Mouse (Mus musculus) CH12.LX (cell line): ENCODE results near the gene Nans. TPM values are rescaled to one million over a fixed set of nuclear protein-coding genes. Genes with fewer than 3 reads are reported as not detected.

Experiments used
- DNase-seq: peaks from one replicate; pipeline ENCODE4 v3.0.0-alpha.2; 2013; ENCODE audit errors: extremely low read depth
- H3K27ac ChIP-seq: 2 replicates; pipeline ENCODE4 v1.5.1; 2012; ENCODE audit warnings: low read depth, mild to moderate bottlenecking, control low read depth, moderate library complexity; ENCODE audit not compliant: insufficient read depth
- H3K27me3 ChIP-seq: replicated peaks from 2 replicates; pipeline ENCODE3; 2012; ENCODE audit warnings: inconsistent platforms
- H3K36me3 ChIP-seq, 2 experiments: replicated peaks in 1 of 2; 2 replicates each; pipeline versions ENCODE3 to v1.6.1; 2012; ENCODE audit warnings: inconsistent platforms in 1 of 2, low read length in 1 of 2, mild to moderate bottlenecking in 1 of 2, mixed read lengths in 1 of 2, moderate library complexity in 1 of 2; ENCODE audit not compliant: control insufficient read depth in 1 of 2, insufficient read depth in 1 of 2
- H3K4me1 ChIP-seq, 2 experiments: 2 replicates each; pipeline ENCODE4 v1.6.1; 2012; ENCODE audit warnings: inconsistent platforms in 1 of 2, moderate library complexity in 1 of 2; ENCODE audit not compliant: insufficient read depth in 2 of 2, control insufficient read depth in 1 of 2
- H3K4me2 ChIP-seq: 2 replicates; pipeline ENCODE4 v1.6.1; 2012; ENCODE audit warnings: low read depth, mild to moderate bottlenecking, control low read depth; ENCODE audit not compliant: poor library complexity, insufficient read depth, severe bottlenecking
- H3K4me3 ChIP-seq, 3 experiments: fragments of 150-350 bp in 1 of 3; sonication (generic) in 1 of 3; replicated peaks in 1 of 3; 2 replicates each; pipeline versions ENCODE3 to v1.5.1; 2011 to 2012; ENCODE audit warnings: low read depth in 2 of 3, low read length in 2 of 3, mild to moderate bottlenecking in 2 of 3, moderate library complexity in 2 of 3, control low read depth in 1 of 3, improper control_type of control experiment in 1 of 3, inconsistent platforms in 1 of 3, mixed read lengths in 1 of 3; ENCODE audit not compliant: poor library complexity in 1 of 3
- H3K79me2 ChIP-seq: replicated peaks from 2 replicates; pipeline ENCODE4 v1.6.1; 2012; ENCODE audit warnings: mild to moderate bottlenecking, moderate library complexity; ENCODE audit not compliant: control insufficient read depth, poor library complexity, insufficient read depth, severe bottlenecking; ENCODE audit errors: extremely low read depth
- H3K9ac ChIP-seq: 2 replicates; pipeline ENCODE4 v1.6.1; 2012; ENCODE audit warnings: low read depth, mild to moderate bottlenecking, control low read depth, moderate library complexity; ENCODE audit not compliant: insufficient read depth
- H3K9me3 ChIP-seq: replicated peaks from 2 replicates; pipeline ENCODE3; 2012; ENCODE audit warnings: low read length, inconsistent platforms, mixed read lengths
- BHLHE40 ChIP-seq: IDR thresholded peaks from 2 replicates; pipeline ENCODE4 v1.6.1; 2011; ENCODE audit warnings: mild to moderate bottlenecking, low read depth, low read length, improper control_type of control experiment
- CHD1 ChIP-seq: IDR thresholded peaks from 2 replicates; pipeline ENCODE4 v1.6.1; 2012; ENCODE audit warnings: low read depth, low read length, improper control_type of control experiment, inconsistent platforms
- CHD2 ChIP-seq: IDR thresholded peaks from 2 replicates; pipeline ENCODE4 v1.6.1; 2011; ENCODE audit warnings: low read length, improper control_type of control experiment
- CTCF ChIP-seq, 2 experiments: IDR thresholded peaks in 1 of 2; conservative IDR thresholded peaks in 1 of 2; 2 replicates each; pipeline ENCODE4 v1.5.1; 2011 to 2012; ENCODE audit warnings: low read depth in 2 of 2, low read length in 2 of 2, improper control_type of control experiment in 1 of 2, inconsistent platforms in 1 of 2, mild to moderate bottlenecking in 1 of 2, moderate library complexity in 1 of 2
- E2F4 ChIP-seq: IDR thresholded peaks from 2 replicates; pipeline ENCODE4 v1.6.1; 2011; ENCODE audit warnings: low read depth, low read length, improper control_type of control experiment; ENCODE audit not compliant: insufficient replicate concordance
- ELF1 ChIP-seq: IDR thresholded peaks from 2 replicates; pipeline ENCODE4 v1.6.1; 2014; ENCODE audit warnings: low read depth, mild to moderate bottlenecking, inconsistent platforms, low read length, improper control_type of control experiment
- EP300 ChIP-seq: IDR thresholded peaks from 2 replicates; pipeline ENCODE4 v1.6.1; 2011; ENCODE audit warnings: low read length, improper control_type of control experiment
- GABPA ChIP-seq: IDR thresholded peaks from 2 replicates; pipeline ENCODE4 v1.6.1; 2012; ENCODE audit warnings: low read depth, low read length, improper control_type of control experiment, inconsistent platforms; ENCODE audit not compliant: insufficient replicate concordance
- HCFC1 ChIP-seq: IDR thresholded peaks from 2 replicates; pipeline ENCODE4 v1.6.1; 2012; ENCODE audit warnings: low read depth, mild to moderate bottlenecking, inconsistent platforms, low read length, improper control_type of control experiment
- IRF4 ChIP-seq: IDR thresholded peaks from 2 replicates; pipeline ENCODE4 v1.6.1; 2014; ENCODE audit warnings: low read depth, mild to moderate bottlenecking, inconsistent platforms, low read length, improper control_type of control experiment
- JUN ChIP-seq: IDR thresholded peaks from 2 replicates; pipeline ENCODE4 v1.6.1; 2011; ENCODE audit warnings: low read depth, mild to moderate bottlenecking, low read length, improper control_type of control experiment, moderate library complexity; ENCODE audit not compliant: insufficient read depth
- JUND ChIP-seq: conservative IDR thresholded peaks from 2 replicates; pipeline ENCODE4 v1.6.1; 2011; ENCODE audit warnings: low read depth, low read length, improper control_type of control experiment
- KAT2A ChIP-seq: IDR thresholded peaks from 2 replicates; pipeline ENCODE4 v1.6.1; 2012; ENCODE audit warnings: low read length, improper control_type of control experiment, inconsistent platforms; ENCODE audit not compliant: insufficient replicate concordance
- MAFK ChIP-seq: IDR thresholded peaks from 2 replicates; pipeline ENCODE4 v1.6.1; 2011; ENCODE audit warnings: low read length, improper control_type of control experiment; ENCODE audit not compliant: insufficient replicate concordance
- MAX ChIP-seq: IDR thresholded peaks from 2 replicates; pipeline ENCODE4 v1.6.1; 2011; ENCODE audit warnings: low read length, improper control_type of control experiment
- MEF2A ChIP-seq: IDR thresholded peaks from 2 replicates; pipeline ENCODE4 v1.6.1; 2014; ENCODE audit warnings: low read depth, mild to moderate bottlenecking, inconsistent platforms, low read length, improper control_type of control experiment, borderline replicate concordance
- MXI1 ChIP-seq: IDR thresholded peaks from 2 replicates; pipeline ENCODE4 v1.6.1; 2011; ENCODE audit warnings: mild to moderate bottlenecking, low read depth, low read length, improper control_type of control experiment
- NRF1 ChIP-seq: IDR thresholded peaks from 2 replicates; pipeline ENCODE4 v1.6.1; 2014; ENCODE audit warnings: low read depth, mild to moderate bottlenecking, inconsistent platforms, low read length, improper control_type of control experiment, moderate library complexity
- POLR2A ChIP-seq: IDR thresholded peaks from 2 replicates; pipeline ENCODE4 v1.6.1; 2011; ENCODE audit warnings: low read depth, mild to moderate bottlenecking, improper control_type of control experiment, low read length
- POLR2AphosphoS2 ChIP-seq: IDR thresholded peaks from 2 replicates; pipeline ENCODE4 v1.6.1; 2011; ENCODE audit warnings: low read depth, low read length, improper control_type of control experiment
- RCOR1 ChIP-seq: conservative IDR thresholded peaks from 2 replicates; pipeline ENCODE4 v1.6.1; 2012; ENCODE audit warnings: low read depth, mild to moderate bottlenecking, inconsistent platforms, low read length, improper control_type of control experiment
- SIN3A ChIP-seq: IDR thresholded peaks from 2 replicates; pipeline ENCODE4 v1.6.1; 2012; ENCODE audit warnings: low read length, improper control_type of control experiment, inconsistent platforms
- TCF12 ChIP-seq: IDR thresholded peaks from 2 replicates; pipeline ENCODE4 v1.6.1; 2014; ENCODE audit warnings: low read depth, mild to moderate bottlenecking, inconsistent platforms, low read length, improper control_type of control experiment
- UBTF ChIP-seq: IDR thresholded peaks from 2 replicates; pipeline ENCODE4 v1.6.1; 2012; ENCODE audit warnings: low read depth, mild to moderate bottlenecking, inconsistent platforms, low read length, improper control_type of control experiment, moderate library complexity
- USF1 ChIP-seq: IDR thresholded peaks from 2 replicates; pipeline ENCODE4 v1.6.1; 2014; ENCODE audit warnings: low read depth, mild to moderate bottlenecking, inconsistent platforms, low read length, improper control_type of control experiment
- USF2 ChIP-seq: conservative IDR thresholded peaks from 2 replicates; pipeline ENCODE4 v1.6.1; 2011; ENCODE audit warnings: low read depth, low read length, improper control_type of control experiment
- ZC3H11A ChIP-seq: IDR thresholded peaks from 2 replicates; pipeline ENCODE4 v1.6.1; 2012; ENCODE audit warnings: low read depth, mild to moderate bottlenecking, inconsistent platforms, low read length, improper control_type of control experiment
- ZMIZ1 ChIP-seq: IDR thresholded peaks from 2 replicates; pipeline ENCODE4 v1.6.1; 2012; ENCODE audit warnings: low read depth, mild to moderate bottlenecking, inconsistent platforms, low read length, improper control_type of control experiment
- dilution Hi-C: fragments of 300-500 bp; cut with MboI; formaldehyde crosslinking; loops from 2 replicates; pipeline ENCODE4 v1.14.3; 2020; ENCODE audit warnings: low sequenced_read_pairs; ENCODE audit not compliant: extremely low pct_unique_long_range_greater_than_20kb, extremely low pct_ligation_motif_present
- in situ Hi-C: fragments of 300-500 bp; cut with MboI; formaldehyde crosslinking; loops from 3 replicates; pipeline ENCODE4 v1.14.3; 2019; ENCODE audit warnings: low sequenced_read_pairs, low pct_ligation_motif_present, low pct_unique_long_range_greater_than_20kb, mixed read lengths
- polyA plus RNA-seq: library from polyadenylated mRNA; unstranded; fragments of >175 nt; gene quantifications from 2 replicates; pipeline ENCODE4 v1.2.1, GENCODE M21; 2012; ENCODE audit warnings: low read depth; ENCODE audit not compliant: insufficient read length
- total RNA-seq, 2 experiments: library from RNA; depleted of rRNA; stranded (reverse); fragments of 300-350 nt in 1 of 2; fragments of >200 nt in 1 of 2; gene quantifications; 2 replicates each; pipeline ENCODE4 v1.2.3; 2012 to 2014

Gene Nans
- total and polyA plus RNA-seq, 3 experiments, result 103 to 150 (median 127) TPM

DNA sequence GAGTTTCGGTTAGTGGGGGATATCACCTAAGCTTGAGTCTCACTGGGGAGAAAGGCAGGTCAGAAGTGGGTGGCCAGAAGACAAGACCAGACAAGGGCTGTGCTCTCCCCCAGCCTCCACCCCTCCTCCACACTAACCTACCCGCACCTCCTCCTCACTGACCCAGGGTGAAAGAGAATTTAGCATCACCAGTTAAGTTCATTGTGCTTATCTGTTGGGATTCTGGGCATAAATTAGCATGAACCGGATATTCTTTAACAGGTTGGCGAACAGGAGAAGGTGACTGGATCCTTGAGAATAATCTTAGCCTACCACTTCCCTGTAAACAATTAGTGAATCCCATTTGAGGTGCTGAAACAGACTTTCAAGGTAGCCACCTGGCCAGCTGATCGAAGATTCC lies 13.9 kb upstream of the Nans start (continued):
- TF ChIP-seq NRF1, result no peak
- no peak for TF ChIP-seq BHLHE40

- Histone ChIP-seq H3K27ac (no peak overlapping the region), H3K27me3 (no peaks in the 10 kb centered on the region), H3K4me1 (peaks cover 2 to 5% of the 10 kb centered on the region in 2 experiments; a peak in 1 of 4 replicates), H3K4me3 (no peak overlapping the region), H3K9me3 (no peaks in the 10 kb centered on the region), H3K4me2 (no peak overlapping the region), H3K79me2 (no peaks in the 10 kb centered on the region), H3K9ac (no peak overlapping the region), H3K36me3 (peaks cover 33 to 42% of the 10 kb centered on the region in 2 experiments)
- dilution Hi-C loops (no loop called here), in situ Hi-C loops (loop anchor here (25.0 kb wide), 1 partner anchor 267 kb away; no protein-coding TSS in a partner anchor)
- no peak for DNase-seq
- no peak for TF ChIP-seq KAT2A
- no peak for TF ChIP-seq MAX
- no peak for TF ChIP-seq NRF1
- TF ChIP-seq ZMIZ1, result no peak
- TF ChIP-seq GABPA, result no peak
- no peak for TF ChIP-seq USF1
- no peak for TF ChIP-seq MXI1
- no peak for TF ChIP-seq CHD1
- no peak for TF ChIP-seq HCFC1
Observed at GRCm38 (mm10) chr4:46479081-46479480, 10.0 kb upstream of the Nans start.

- H3K4me3 ChIP-seq, result no peak overlapping the region
- H3K4me2 ChIP-seq, result peak overlapping the region; percentile 45; the same call in 1 of the 2 replicates
- no peak for TF ChIP-seq ZC3H11A
- no peak for TF ChIP-seq MEF2A
- no peak for TF ChIP-seq JUN
- TF ChIP-seq MAFK, result no peak
- peak; percentile 75 for TF ChIP-seq POLR2A
- no peak for TF ChIP-seq ZMIZ1
- TF ChIP-seq UBTF, result no peak
- peak; percentile 63 for TF ChIP-seq HCFC1
- no peak for TF ChIP-seq POLR2AphosphoS2
- no peak for TF ChIP-seq EP300
- TF ChIP-seq JUND, result no peak
- TF ChIP-seq MAX, result no peak
- TF ChIP-seq TCF12, result peak; percentile 57; the same call in 1 of the 2 replicates
- no peak for TF ChIP-seq USF1
- TF ChIP-seq CTCF (conservative IDR thresholded peaks at IDR 0.05 in 1 of 2, IDR thresholded peaks at IDR 0.05 in 1 of 2; ENCODE audit: low read depth in 2 of 2, low read length in 2 of 2), result no peak
- peak; percentile 98 for TF ChIP-seq ELF1
- no peak for TF ChIP-seq E2F4
- no peak for TF ChIP-seq KAT2A
- TF ChIP-seq SIN3A, result no peak
- TF ChIP-seq RCOR1, result no peak
- TF ChIP-seq USF2, result no peak
- peak; percentile 43; the same call in 1 of the 2 replicates for TF ChIP-seq CHD2
- no peak for TF ChIP-seq IRF4
Observed at GRCm38 (mm10) chr4:46485696-46486417, 3.2 kb upstream of the Nans start.

More at GRCm38 (mm10) chr4:46485696-46486417, 3.2 kb upstream of the Nans start:
- in situ Hi-C loops, result loop anchor here (5.0 to 25.0 kb wide), 2 partner anchors 104 to 274 kb away; no protein-coding TSS in a partner anchor
- peaks cover 10 to 39% of the 10 kb centered on the region in 2 experiments; a peak in 3 of 4 replicates for H3K4me1 ChIP-seq
- H3K27me3 ChIP-seq, result no peaks in the 10 kb centered on the region
- peaks cover 16% of the 10 kb centered on the region for H3K79me2 ChIP-seq
- H3K9me3 ChIP-seq, result no peaks in the 10 kb centered on the region
- dilution Hi-C loops, result no loop called here
- peak overlapping the region; percentile 19 for H3K9ac ChIP-seq
- peak; percentile 87 for DNase-seq
- no peaks in the 10 kb centered on the region for H3K36me3 ChIP-seq
- peak overlapping the region; percentile 55 for H3K27ac ChIP-seq
